Comparison of ENCODE assay signal across 15 mouse cellular contexts in genomic region chr8:93941636-93942054, GRCm38 (mm10).
DNase-seq lines count a peak whose midpoint lies in the region; ATAC-seq and TF ChIP-seq lines count a peak whose summit lies in the region.
"Had no signal": no experiment of that assay in that cellular context is flagged by ENCODE, and none has a peak within 500 bp of the region (broad histone marks: within the 10 kb centered on the region; RNA-seq: fewer than 3 reads in every experiment).

No protein-coding gene starts in this region.

- no peak overlapping the region for H3K4me2 ChIP-seq in forebrain, postnatal 0 days (ENCODE audit: low read depth)
- H3K4me2 ChIP-seq in forebrain, embryonic 16.5 days (ENCODE audit: low read length), result no peak overlapping the region
- H3K4me2 ChIP-seq in heart, embryonic 14.5 days (ENCODE audit: low read length), result peak overlapping the region; percentile 20
- H3K4me2 ChIP-seq: limb, embryonic 15.5 days had no signal

- DNase-seq in forebrain, postnatal 0 days, result peak; percentile 31
- peak; percentile 52 to 56 for DNase-seq in layer of hippocampus, adult 2 months (ENCODE audit: low spot score in 2 of 2)
- no peak for DNase-seq in layer of hippocampus, postnatal 10 days (ENCODE audit: low spot score in 2 of 2)
- peak; percentile 74 for DNase-seq in cerebellum, adult 11-12 months
- DNase-seq in spleen, postnatal 14 days (ENCODE audit: low spot score in 2 of 2), result no peak
- no peak for DNase-seq in right cerebral cortex, adult 18-20 months
- DNase-seq: B cell, adult 2 months; kidney, adult 18-20 months; lung, postnatal 10 days; right cerebral cortex, postnatal 25 days had no signal

- 62% methylated on average over 4 of the region's 4 CpGs for WGBS in forebrain, postnatal 0 days
- WGBS in forebrain, embryonic 16.5 days, result 74% methylated on average over 4 of the region's 4 CpGs
- WGBS in heart, embryonic 14.5 days, result 27% methylated on average over 4 of the region's 4 CpGs

- peaks cover 12% of the 10 kb centered on the region for H3K36me3 ChIP-seq in forebrain, postnatal 0 days (ENCODE audit: insufficient read depth)
- H3K36me3 ChIP-seq in forebrain, embryonic 16.5 days (ENCODE audit: control insufficient read depth, insufficient read depth), result 0 out of 2 replicates have a peak, but pooled peaks cover under 1% of the 10 kb centered on the region
- H3K36me3 ChIP-seq in heart, embryonic 14.5 days (ENCODE audit: control insufficient read depth, insufficient read depth, low read length), result no peaks in the 10 kb centered on the region
- H3K36me3 ChIP-seq: G1E; limb, embryonic 15.5 days had no signal

- no peaks in the 10 kb centered on the region for H3K9me3 ChIP-seq in forebrain, postnatal 0 days (ENCODE audit: low read length)
- no peaks in the 10 kb centered on the region for H3K9me3 ChIP-seq in forebrain, embryonic 16.5 days (ENCODE audit: control insufficient read depth, low read length)
- no peaks in the 10 kb centered on the region for H3K9me3 ChIP-seq in heart, embryonic 14.5 days (ENCODE audit: control insufficient read depth, low read length)
- H3K9me3 ChIP-seq: G1E; limb, embryonic 15.5 days had no signal

- no peak overlapping the region for H3K9ac ChIP-seq in forebrain, postnatal 0 days
- H3K9ac ChIP-seq in forebrain, embryonic 16.5 days (replicated peaks; ENCODE audit: low read depth, low read length), result no peak overlapping the region
- no peak overlapping the region for H3K9ac ChIP-seq in heart, embryonic 14.5 days (ENCODE audit: low read length)
- H3K9ac ChIP-seq: limb, embryonic 15.5 days had no signal

- no peak overlapping the region for H3K4me3 ChIP-seq in forebrain, postnatal 0 days (ENCODE audit: low read depth, low read length)
- H3K4me3 ChIP-seq in forebrain, embryonic 16.5 days (replicated peaks; ENCODE audit: low read length), result no peak overlapping the region
- no peak overlapping the region for H3K4me3 ChIP-seq in layer of hippocampus, adult 2 months
- H3K4me3 ChIP-seq in heart, embryonic 14.5 days (ENCODE audit: control insufficient read depth in 1 of 2, insufficient read depth in 1 of 2, low read depth in 1 of 2, low read length in 2 of 2), result no peak overlapping the region
- H3K4me3 ChIP-seq: limb, embryonic 15.5 days had no signal

- no peaks in the 10 kb centered on the region for H3K27me3 ChIP-seq in forebrain, postnatal 0 days (ENCODE audit: insufficient read depth, low read length)
- H3K27me3 ChIP-seq in forebrain, embryonic 16.5 days (replicated peaks; ENCODE audit: control insufficient read depth, insufficient read depth, low read length), result no peaks in the 10 kb centered on the region
- no peaks in the 10 kb centered on the region for H3K27me3 ChIP-seq in heart, embryonic 14.5 days (ENCODE audit: control insufficient read depth, insufficient read depth, low read length)
- H3K27me3 ChIP-seq: limb, embryonic 15.5 days had no signal

- TF ChIP-seq CTCF in forebrain, postnatal 0 days (IDR thresholded peaks at IDR 0.05; ENCODE audit: low read depth), result peak; percentile 46
- TF ChIP-seq CTCF in layer of hippocampus, adult 2 months (conservative IDR thresholded peaks at IDR 0.05), result peak; percentile 67

- H3K27ac ChIP-seq in forebrain, postnatal 0 days (ENCODE audit: low read depth, low read length), result peak overlapping the region; percentile 5; the same call in 1 of the 2 replicates
- H3K27ac ChIP-seq in forebrain, embryonic 16.5 days (ENCODE audit: low read length), result no peak overlapping the region; the same call in 1 of the 2 replicates
- H3K27ac ChIP-seq in layer of hippocampus, adult 2 months, result peak overlapping the region; percentile 73
- H3K27ac ChIP-seq in heart, embryonic 14.5 days (replicated peaks in 1 of 2; ENCODE audit: control insufficient read depth in 1 of 2, insufficient read depth in 1 of 2, low read depth in 2 of 2, low read length in 2 of 2), result peak overlapping the region; percentile 15 to 56; a peak in 2 of 4 replicates
- H3K27ac ChIP-seq: limb, embryonic 15.5 days had no signal

- ATAC-seq in forebrain, postnatal 0 days, result peak; percentile 50
- ATAC-seq in forebrain, embryonic 16.5 days, result no peak; the same call in 1 of the 2 replicates
- ATAC-seq in heart, embryonic 14.5 days (ENCODE audit: insufficient number of reproducible peaks, insufficient read depth, low FRiP score, low read depth), result no peak
- ATAC-seq: midbrain, embryonic 16.5 days had no signal

- no peaks in the 10 kb centered on the region for H3K4me1 ChIP-seq in forebrain, postnatal 0 days (ENCODE audit: insufficient read depth)
- H3K4me1 ChIP-seq in forebrain, embryonic 16.5 days (replicated peaks; ENCODE audit: control insufficient read depth, insufficient read depth, low read length), result peaks cover 10% of the 10 kb centered on the region
- peaks cover 19 to 21% of the 10 kb centered on the region in 2 experiments for H3K4me1 ChIP-seq in heart, embryonic 14.5 days (ENCODE audit: control insufficient read depth in 2 of 2, insufficient read depth in 2 of 2, low read length in 2 of 2)

Comparison
In these comparisons a context has a peak if more than half of its experiments do, and no peak if none do; other contexts are left out.
1. DNase-seq: peak in forebrain, postnatal 0 days (single experiment), layer of hippocampus, adult 2 months (2 of 2) and cerebellum, adult 11-12 months (single experiment); none in layer of hippocampus, postnatal 10 days (0 of 2), spleen, postnatal 14 days (0 of 2) and right cerebral cortex, adult 18-20 months (single experiment).